Mouse (Mus musculus) hindbrain, embryonic 14.5 days (tissue): Measurements from ENCODE around the gene Tor2a. TPM values are rescaled to one million over a fixed set of nuclear protein-coding genes. Genes with fewer than 3 reads are reported as not detected.

Experiments
- ATAC-seq: fragments of 200-750 bp; cut with Nextera tagmentation; 2 replicates; pipeline ENCODE4 v1.8.0; 2017; ENCODE audit warnings: moderate number of reproducible peaks, mild to moderate bottlenecking, moderate TSS enrichment, moderate library complexity; ENCODE audit not compliant: low FRiP score
- DNase-seq: peaks from one replicate; pipeline ENCODE4 v3.0.0-alpha.2; 2015; ENCODE audit warnings: low spot score
- H3K27ac ChIP-seq: fragments of 300-500 bp; sonication (generic); 2 replicates; pipeline ENCODE4 v1.5.1; 2014; ENCODE audit warnings: mild to moderate bottlenecking, moderate library complexity
- H3K27me3 ChIP-seq: fragments of 300-500 bp; sonication (generic); 2 replicates; pipeline ENCODE4 v1.6.1; 2014; ENCODE audit warnings: mild to moderate bottlenecking, low read length, mixed read lengths; ENCODE audit not compliant: control insufficient read depth, insufficient read depth
- H3K36me3 ChIP-seq: fragments of 300-500 bp; sonication (generic); replicated peaks from 2 replicates; pipeline ENCODE4 v1.6.1; 2014; ENCODE audit not compliant: control insufficient read depth, insufficient read depth
- H3K4me1 ChIP-seq: fragments of 300-500 bp; sonication (generic); replicated peaks from 2 replicates; pipeline ENCODE4 v1.6.1; 2014; ENCODE audit warnings: antibody characterized with exemption, low read length, mixed read lengths; ENCODE audit not compliant: control insufficient read depth, insufficient read depth
- H3K4me2 ChIP-seq: fragments of 300-500 bp; sonication (generic); replicated peaks from 2 replicates; pipeline ENCODE4 v1.6.1; 2014; ENCODE audit warnings: mild to moderate bottlenecking, moderate library complexity
- H3K4me3 ChIP-seq: fragments of 300-500 bp; sonication (generic); replicated peaks from 2 replicates; pipeline ENCODE4 v1.5.1; 2014; ENCODE audit warnings: mild to moderate bottlenecking, low read length
- H3K9ac ChIP-seq: fragments of 300-500 bp; sonication (generic); 2 replicates; pipeline ENCODE4 v1.6.1; 2014
- H3K9me3 ChIP-seq: fragments of 300-500 bp; sonication (generic); 2 replicates; pipeline ENCODE4 v1.6.1; 2016; ENCODE audit warnings: low read length; ENCODE audit not compliant: control insufficient read depth
- WGBS: fragments of 180-500 bp; shearing (Covaris S2); extraction: QIAGEN DNeasy Blood & Tissue Kit; methylation state at CpG from one replicate; pipeline ENCODE4 v1.1.7; 2014; 5-methylcytosine and 5-hydroxymethylcytosine counted together
- polyA plus RNA-seq: library from polyadenylated mRNA; unstranded; fragments of >200 nt; fragmentation: Nextera tagmentation; extraction: Ambion mirVana; gene quantifications from 2 replicates; pipeline ENCODE4 v1.2.1, GENCODE M21; 2014

Tor2a gene
- polyA plus RNA-seq, 1 experiment from 2014 or later: 53.1 TPM

- no peak overlapping the region for H3K9ac ChIP-seq
- no peaks in the 10 kb centered on the region for H3K27me3 ChIP-seq
- no peak overlapping the region for H3K4me2 ChIP-seq
- no peak overlapping the region for H3K4me3 ChIP-seq
- WGBS: 89% methylated on average over 6 of the region's 6 CpGs
- no peaks in the 10 kb centered on the region for H3K9me3 ChIP-seq
- no peak overlapping the region for H3K27ac ChIP-seq
- DNase-seq (no peak), ATAC-seq (no peak)
- peaks cover 12% of the 10 kb centered on the region for H3K4me1 ChIP-seq
- H3K36me3 ChIP-seq: no peaks in the 10 kb centered on the region
Observed at GRCm38 (mm10) chr2:32779714-32780113, 22.7 kb downstream of the Tor2a start.

- Histone ChIP-seq H3K4me2 (no peak overlapping the region), H3K36me3 (no peaks in the 10 kb centered on the region), H3K4me3 (no peak overlapping the region), H3K9ac (no peak overlapping the region), H3K27ac (no peak overlapping the region), H3K9me3 (no peaks in the 10 kb centered on the region), H3K27me3 (no peaks in the 10 kb centered on the region), H3K4me1 (no peaks in the 10 kb centered on the region; the same call in 1 of the 2 replicates)
- no peak for DNase-seq
- WGBS: 84% methylated on average over 6 of the region's 6 CpGs
- no peak for ATAC-seq
Observed at GRCm38 (mm10) chr2:32781710-32782109, 24.7 kb downstream of the Tor2a start.

- Histone ChIP-seq H3K4me2 (no peak within 1 kb of the TSS), H3K27me3 (no peaks in the 10 kb centered on the region), H3K9ac (no peak within 1 kb of the TSS), H3K4me3 (no peak within 1 kb of the TSS), H3K9me3 (no peaks in the 10 kb centered on the region), H3K27ac (no peak within 1 kb of the TSS), H3K4me1 (no peaks in the 10 kb centered on the region; the same call in 1 of the 2 replicates), H3K36me3 (peaks cover 7% of the 10 kb centered on the region)
- peak; percentile 44 for DNase-seq
- ATAC-seq: no peak
- 68% methylated on average over 4 of the region's 4 CpGs for WGBS
Observed at GRCm38 (mm10) chr2:32784048-32784681, 27.1 kb downstream of the Tor2a start, which contains the start of gene Cfap157. Gene Cfap157, minus strand, starts transcription at chr2:32784428.

GRCm38 (mm10) chr2:32787176-32787575 lies 30.1 kb downstream of the Tor2a start:
- no peak for ATAC-seq
- Histone ChIP-seq H3K4me2 (no peak overlapping the region), H3K4me3 (no peak overlapping the region), H3K4me1 (no peaks in the 10 kb centered on the region; the same call in 1 of the 2 replicates), H3K27ac (no peak overlapping the region), H3K36me3 (peaks cover 35% of the 10 kb centered on the region), H3K9me3 (no peaks in the 10 kb centered on the region), H3K9ac (no peak overlapping the region), H3K27me3 (no peaks in the 10 kb centered on the region)
- DNase-seq: peak; percentile 55
- WGBS: 60% methylated on average over 6 of the region's 6 CpGs

- WGBS: 68% methylated on average over 2 of the region's 2 CpGs
- DNase-seq (no peak), ATAC-seq (no peak)
- no peak overlapping the region for H3K27ac ChIP-seq
- H3K9ac ChIP-seq: no peak overlapping the region
- no peak overlapping the region for H3K4me3 ChIP-seq
- H3K4me2 ChIP-seq: no peak overlapping the region
- H3K27me3 ChIP-seq: no peaks in the 10 kb centered on the region
- no peaks in the 10 kb centered on the region for H3K9me3 ChIP-seq
- no peaks in the 10 kb centered on the region; the same call in 1 of the 2 replicates for H3K4me1 ChIP-seq
- peaks cover 48% of the 10 kb centered on the region for H3K36me3 ChIP-seq
Observed at GRCm38 (mm10) chr2:32788581-32788980, 31.5 kb downstream of the Tor2a start.

- Histone ChIP-seq H3K9me3 (no peaks in the 10 kb centered on the region), H3K4me1 (no peaks in the 10 kb centered on the region), H3K27me3 (no peaks in the 10 kb centered on the region), H3K4me3 (no peak overlapping the region), H3K9ac (no peak overlapping the region), H3K36me3 (peaks cover 75% of the 10 kb centered on the region), H3K4me2 (no peak overlapping the region), H3K27ac (no peak overlapping the region)
- ATAC-seq (no peak), DNase-seq (no peak)
- 81% methylated on average over 6 of the region's 6 CpGs for WGBS
Observed at GRCm38 (mm10) chr2:32791297-32791696, 34.3 kb downstream of the Tor2a start.

GRCm38 (mm10) chr2:32795748-32796418 lies 38.8 kb downstream of the Tor2a start:
- H3K4me3 ChIP-seq: no peak overlapping the region
- no peak for ATAC-seq
- H3K27ac ChIP-seq: no peak overlapping the region
- H3K9me3 ChIP-seq: no peaks in the 10 kb centered on the region
- no peaks in the 10 kb centered on the region for H3K4me1 ChIP-seq
- 78% methylated on average over 13 of the region's 13 CpGs for WGBS
- H3K9ac ChIP-seq: no peak overlapping the region
- H3K27me3 ChIP-seq: no peaks in the 10 kb centered on the region
- no peak overlapping the region for H3K4me2 ChIP-seq
- no peak for DNase-seq
- H3K36me3 ChIP-seq: peaks cover 99% of the 10 kb centered on the region

GRCm38 (mm10) chr2:32798251-32798962 lies 41.4 kb downstream of the Tor2a start:
- Histone ChIP-seq H3K4me1 (no peaks in the 10 kb centered on the region), H3K9ac (no peak overlapping the region), H3K9me3 (no peaks in the 10 kb centered on the region), H3K27me3 (no peaks in the 10 kb centered on the region), H3K27ac (no peak overlapping the region), H3K4me3 (no peak overlapping the region), H3K4me2 (no peak overlapping the region), H3K36me3 (peaks cover 98% of the 10 kb centered on the region)
- WGBS: 72% methylated on average over 10 of the region's 10 CpGs
- ATAC-seq (no peak), DNase-seq (no peak)

- H3K4me3 ChIP-seq: no peak overlapping the region
- no peak overlapping the region for H3K27ac ChIP-seq
- no peak for DNase-seq
- H3K9ac ChIP-seq: no peak overlapping the region
- WGBS: 96% methylated on average over 14 of the region's 14 CpGs
- H3K9me3 ChIP-seq: no peaks in the 10 kb centered on the region
- H3K36me3 ChIP-seq: peaks cover 95% of the 10 kb centered on the region
- no peak for ATAC-seq
- H3K4me1 ChIP-seq: no peaks in the 10 kb centered on the region
- H3K4me2 ChIP-seq: no peak overlapping the region
- no peaks in the 10 kb centered on the region for H3K27me3 ChIP-seq
Observed at GRCm38 (mm10) chr2:32808816-32809566, 52.0 kb downstream of the Tor2a start.
